16 mouse cellular contexts compared by ENCODE assay signal in the genomic region with DNA sequence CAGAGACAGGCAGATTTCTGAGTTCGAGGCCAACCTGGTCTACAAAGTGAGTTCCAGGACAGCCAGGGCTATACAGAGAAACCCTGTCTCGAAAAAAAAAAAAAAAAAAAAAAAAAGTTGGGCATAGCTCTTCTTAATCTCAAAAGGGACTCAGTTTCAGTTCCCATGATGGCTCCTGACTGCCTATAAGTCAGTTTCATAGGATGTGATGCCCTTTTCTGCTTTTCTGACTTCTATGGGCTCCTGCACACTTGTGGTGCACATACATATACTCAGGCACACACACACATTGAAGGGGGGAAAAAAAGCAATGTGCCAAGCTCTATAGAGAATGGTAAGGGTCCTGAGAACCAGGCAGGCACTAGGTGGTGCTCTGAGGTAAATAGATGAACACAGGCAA. TPM values are rescaled to one million over a fixed set of nuclear protein-coding genes. Genes with fewer than 3 reads are reported as not detected.
"Had no signal": no experiment of that assay in that cellular context is flagged by ENCODE, and none has a peak within 500 bp of the region (broad histone marks: within the 10 kb centered on the region; RNA-seq: fewer than 3 reads in every experiment).

No protein-coding gene starts in this region.

- H3K27ac ChIP-seq: limb, embryonic 13.5 days; liver, embryonic 14.5 days; midbrain, embryonic 10.5 days; neural tube, embryonic 13.5 days had no signal

- H3K36me3 ChIP-seq: limb, embryonic 13.5 days; midbrain, embryonic 10.5 days; neural tube, embryonic 13.5 days had no signal

- H3K4me3 ChIP-seq: limb, embryonic 13.5 days; midbrain, embryonic 10.5 days; neural tube, embryonic 13.5 days had no signal

- H3K4me1 ChIP-seq: limb, embryonic 13.5 days; midbrain, embryonic 10.5 days; neural tube, embryonic 13.5 days had no signal

- DNase-seq: kidney, postnatal 14 days; layer of hippocampus, postnatal 36 days; left cerebral cortex, postnatal 4 days; lung, adult 18-20 months; midbrain, embryonic 14.5 days; retina, postnatal 1 day; right cerebral cortex, postnatal 4 days; spleen, adult 18-20 months; thymus, adult 18-20 months; thymus, postnatal 14 days had no signal

- H3K9ac ChIP-seq: limb, embryonic 13.5 days; liver, embryonic 14.5 days; neural tube, embryonic 13.5 days had no signal

- H3K9me3 ChIP-seq: limb, embryonic 13.5 days; midbrain, embryonic 10.5 days; neural tube, embryonic 13.5 days had no signal

RNA-seq across cellular contexts. Expression of a gene that starts 7.0 kb away (rescaled TPM):
- total RNA-seq: layer of hippocampus, postnatal 36 days; left cerebral cortex, adult 8-10 months; left cerebral cortex, postnatal 4 days had no signal
- polyA plus RNA-seq: liver, adult 2 months; neural tube, embryonic 13.5 days had no signal
